Mouse (Mus musculus) lung, adult 2 months (tissue): ENCODE data around the gene Slc35e2.

Source experiments
- CTCF ChIP-seq: fragments of 200-500 bp; IDR thresholded peaks from 2 replicates; pipeline ENCODE4 v1.5.1; 2011; ENCODE audit warnings: mild to moderate bottlenecking, low read length, control low read depth; ENCODE audit not compliant: insufficient read depth
- POLR2A ChIP-seq: fragments of 200-500 bp; IDR thresholded peaks from 2 replicates; pipeline ENCODE4 v1.6.1; 2011; ENCODE audit warnings: low read depth, mild to moderate bottlenecking, control low read depth, low read length, borderline replicate concordance; ENCODE audit errors: extremely low read depth

DNA sequence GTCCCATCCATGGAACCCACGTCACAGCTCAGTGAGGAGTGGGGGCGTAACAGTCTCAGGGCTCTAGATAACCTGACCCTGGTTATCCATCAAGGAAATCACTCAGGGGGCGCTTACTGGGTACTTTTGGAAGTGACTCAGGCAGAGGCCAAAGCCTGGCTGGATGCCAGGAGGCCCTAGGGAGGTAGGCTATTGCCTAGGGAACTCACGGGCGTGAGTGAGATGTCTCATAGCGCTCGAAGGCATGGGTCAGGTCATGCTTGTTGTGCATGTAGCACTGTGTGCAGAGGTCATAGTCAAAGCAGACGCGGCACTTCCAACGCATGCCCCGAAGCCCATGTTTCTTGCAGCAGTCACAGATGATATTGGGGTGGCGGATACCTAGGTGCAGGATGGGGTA, 59.4 kb downstream of the Slc35e2 start:
- TF ChIP-seq CTCF (no peak), POLR2A (no peak)
